Mouse (Mus musculus) olfactory bulb, adult 2 months (tissue): Measurements from ENCODE around the gene Ahsa1. TPM values are rescaled to one million over a fixed set of nuclear protein-coding genes. Genes with fewer than 3 reads are reported as not detected.
"Not testable (repeated sequence)": the region's sequence is repeated elsewhere in the genome, so short reads cannot be mapped to it uniquely, and the experiment has no call there.

Experiments
- H3K27ac ChIP-seq: fragments of 200-500 bp; 2 replicates; pipeline ENCODE4 v1.5.1; 2012; ENCODE audit warnings: low read depth, low read length; ENCODE audit not compliant: insufficient read depth
- H3K4me1 ChIP-seq: fragments of 200-500 bp; 2 replicates; pipeline ENCODE4 v1.6.1; 2012; ENCODE audit warnings: low read length; ENCODE audit not compliant: control insufficient read depth, insufficient read depth
- H3K4me3 ChIP-seq: fragments of 200-500 bp; 2 replicates; pipeline ENCODE4 v1.5.1; 2012; ENCODE audit warnings: mild to moderate bottlenecking, low read depth, low read length, moderate library complexity; ENCODE audit not compliant: insufficient read depth
- CTCF ChIP-seq: fragments of 200-500 bp; IDR thresholded peaks from 2 replicates; pipeline ENCODE4 v1.5.1; 2012; ENCODE audit warnings: low read depth, mild to moderate bottlenecking, low read length, moderate library complexity; ENCODE audit not compliant: insufficient read depth
- POLR2A ChIP-seq: fragments of 200-500 bp; IDR thresholded peaks from 2 replicates; pipeline ENCODE4 v1.6.1; 2012; ENCODE audit warnings: mild to moderate bottlenecking, low read depth, low read length, moderate library complexity; ENCODE audit not compliant: insufficient read depth
- WGBS: fragments of 180-500 bp; shearing (Covaris S2); methylation state at CpG from one replicate; pipeline ENCODE4 v1.1.7; 2018; 5-methylcytosine and 5-hydroxymethylcytosine counted together
- polyA plus RNA-seq: library from polyadenylated mRNA; stranded (reverse); fragments of >200 nt; gene quantifications from 2 replicates; pipeline ENCODE4 v1.2.4, GENCODE M21; 2012; ENCODE audit warnings: low replicate concordance; ENCODE audit not compliant: missing spikeins, insufficient read depth, insufficient read length

Ahsa1 gene
- polyA plus RNA-seq, 1 experiment: not detected

DNA sequence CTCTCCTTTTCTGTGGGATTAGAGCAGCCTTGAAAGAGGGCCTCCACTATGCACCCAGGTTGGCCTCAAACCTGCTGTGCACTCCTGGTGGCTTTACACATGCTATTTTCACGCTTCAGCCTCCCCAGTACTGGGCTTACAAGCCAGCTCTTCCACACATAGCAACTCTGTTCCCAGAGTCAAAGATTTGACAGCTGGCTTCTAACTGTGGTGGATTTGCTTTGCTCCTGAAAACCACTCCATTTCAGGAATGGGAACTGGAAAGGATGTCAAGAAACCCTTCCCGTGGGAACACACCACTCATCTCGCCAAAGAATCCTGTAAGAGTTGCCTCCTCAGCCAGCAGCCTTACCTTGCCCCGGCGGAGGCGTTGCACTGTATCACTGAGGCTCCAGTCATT, 12.4 kb upstream of the Ahsa1 start:
- H3K27ac ChIP-seq: no peak overlapping the region
- no peaks in the 10 kb centered on the region for H3K4me1 ChIP-seq
- no peak for TF ChIP-seq POLR2A
- no peak for TF ChIP-seq CTCF
- no peak overlapping the region for H3K4me3 ChIP-seq
- 96% methylated on average over 6 of the region's 6 CpGs for WGBS

DNA sequence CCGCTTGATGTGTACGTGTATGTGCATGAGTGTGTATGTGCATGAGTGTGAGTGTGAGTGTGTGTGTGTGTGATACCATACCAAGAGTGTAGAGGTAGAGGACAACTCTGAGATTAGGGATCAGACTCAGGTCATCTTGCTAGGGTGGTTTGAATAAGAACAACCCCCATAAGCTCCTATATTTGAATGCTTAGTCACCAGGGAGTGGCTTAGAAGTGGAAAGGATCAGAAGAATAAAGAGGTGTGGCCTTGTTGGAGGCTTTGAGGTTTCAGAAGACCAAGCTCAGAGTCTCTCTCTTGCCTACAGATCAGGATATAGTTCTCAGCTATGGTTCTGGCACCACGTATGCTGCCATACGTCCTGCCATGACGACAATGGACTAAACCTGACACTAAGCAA, 9.7 kb upstream of the Ahsa1 start:
- no peaks in the 10 kb centered on the region for H3K4me1 ChIP-seq
- no peak overlapping the region for H3K4me3 ChIP-seq
- no peak for TF ChIP-seq POLR2A
- no peak for TF ChIP-seq CTCF
- 96% methylated on average over 5 of the region's 5 CpGs for WGBS
- no peak overlapping the region for H3K27ac ChIP-seq

DNA sequence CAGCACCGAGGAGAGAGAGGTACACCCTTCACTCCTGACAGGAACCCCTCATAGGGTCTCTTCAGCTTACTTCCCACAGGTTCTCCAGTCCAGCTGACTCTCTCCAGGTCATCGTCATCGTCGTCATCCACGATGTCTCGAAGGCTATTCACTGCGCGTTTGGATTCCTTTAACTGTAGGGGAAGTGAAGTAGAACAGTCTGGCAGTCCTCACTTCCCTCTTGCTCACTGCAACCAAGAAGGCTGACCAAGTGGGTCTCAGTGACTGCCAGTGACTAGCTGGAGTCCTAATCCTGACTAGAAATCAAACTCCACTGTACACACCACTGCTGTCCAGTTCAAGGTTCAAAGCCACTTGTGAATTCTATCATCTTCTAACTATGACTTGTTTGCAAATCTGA, 5.7 kb upstream of the Ahsa1 start:
- no peak for TF ChIP-seq POLR2A
- TF ChIP-seq CTCF: no peak
- WGBS: 94% methylated on average over 8 of the region's 8 CpGs
- H3K27ac ChIP-seq: no peak overlapping the region
- no peaks in the 10 kb centered on the region for H3K4me1 ChIP-seq
- no peak overlapping the region for H3K4me3 ChIP-seq

DNA sequence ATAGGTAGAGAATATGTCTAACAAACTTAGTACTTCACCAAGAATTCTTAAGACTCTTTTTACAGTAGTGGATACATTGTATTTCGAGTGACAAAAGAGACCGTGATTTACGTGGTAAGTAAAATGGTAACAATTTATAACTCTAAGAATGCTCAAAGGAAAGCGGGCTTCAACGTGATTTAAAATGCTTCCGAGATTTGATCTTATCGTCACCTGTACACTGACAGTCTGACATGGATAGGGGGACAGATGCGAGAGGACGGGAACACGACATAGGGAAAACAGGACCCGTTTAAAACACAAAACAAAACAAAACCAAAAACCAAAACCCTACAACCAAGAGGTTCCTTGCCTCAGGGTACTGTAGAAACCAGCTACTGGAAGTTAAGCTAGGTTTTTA, 835 bp upstream of the Ahsa1 start:
- peak overlapping the region; percentile 21; the same call in 1 of the 2 replicates for H3K4me3 ChIP-seq
- 12% methylated on average over 11 of the region's 11 CpGs for WGBS
- H3K27ac ChIP-seq: no peak overlapping the region
- no peak for TF ChIP-seq CTCF
- no peak for TF ChIP-seq POLR2A
- peaks cover 4% of the 10 kb centered on the region for H3K4me1 ChIP-seq

DNA sequence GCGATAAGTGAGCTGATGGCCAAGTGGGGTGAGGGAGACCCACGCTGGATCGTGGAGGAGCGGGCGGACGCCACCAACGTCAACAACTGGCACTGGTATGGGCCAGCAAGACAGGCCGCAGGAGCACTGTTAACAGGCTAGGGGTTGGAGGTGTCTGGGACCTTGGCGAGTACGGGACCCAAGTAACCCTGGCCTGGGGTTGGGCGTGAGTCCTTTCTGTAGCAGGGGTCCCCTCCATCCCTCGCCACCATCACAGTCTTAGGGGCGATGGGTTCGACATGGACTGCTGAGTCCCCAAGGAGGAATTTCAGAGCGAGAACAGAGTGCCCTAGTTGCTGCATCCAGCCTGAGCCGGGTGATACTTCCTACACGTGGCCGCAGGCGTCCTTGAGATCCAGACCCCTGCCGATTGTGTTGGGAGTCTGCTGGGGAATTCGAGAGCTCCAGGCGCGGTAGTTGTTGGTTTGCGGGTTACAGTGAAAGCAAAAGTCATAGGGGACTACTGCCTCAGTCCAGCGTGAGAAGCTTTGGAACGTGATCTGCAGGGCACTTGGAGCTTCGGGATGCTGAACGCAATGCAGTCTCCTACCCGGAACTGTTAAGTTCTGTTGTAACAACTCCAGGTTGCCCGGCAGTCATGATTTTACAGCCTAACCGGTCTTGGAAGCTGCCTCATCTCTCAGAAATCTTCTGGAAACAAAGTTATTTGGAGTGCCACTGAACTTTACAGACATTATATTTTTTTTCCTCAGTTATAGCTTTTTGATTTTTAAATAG, 736 bp downstream of the Ahsa1 start:
- WGBS: under 1% methylated on average over 31 of the region's 31 CpGs
- Histone ChIP-seq H3K4me1 (peaks cover 4% of the 10 kb centered on the region), H3K4me3 (peak overlapping the region; percentile 93), H3K27ac (peak overlapping the region; percentile 91)
- no peak for TF ChIP-seq CTCF
- TF ChIP-seq POLR2A: no peak; the same call in 1 of the 2 replicates

DNA sequence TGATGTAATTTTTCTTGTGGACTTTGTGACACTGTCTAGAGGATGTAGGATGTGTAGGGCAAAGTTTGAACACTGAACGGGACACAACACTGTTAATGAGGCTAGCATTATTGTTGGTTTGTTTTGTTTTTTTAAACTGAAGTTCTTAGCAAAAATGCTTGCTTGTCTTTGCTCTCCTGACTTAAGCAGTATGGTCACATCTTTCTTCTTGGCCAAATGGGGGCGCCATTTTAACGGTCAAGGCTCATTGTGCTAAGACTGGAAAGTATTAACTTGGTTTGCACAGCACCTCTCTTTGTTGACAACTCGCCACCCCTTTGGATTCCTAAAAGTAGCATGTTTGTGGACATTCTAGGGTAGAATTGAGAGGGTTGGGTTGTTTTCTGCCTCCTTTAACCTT, 1.4 kb downstream of the Ahsa1 start:
- TF ChIP-seq CTCF (no peak), POLR2A (no peak)
- Histone ChIP-seq H3K4me3 (no peak overlapping the region), H3K4me1 (peaks cover 4% of the 10 kb centered on the region), H3K27ac (no peak overlapping the region)
- WGBS: 9% methylated on average over 4 of the region's 4 CpGs

DNA sequence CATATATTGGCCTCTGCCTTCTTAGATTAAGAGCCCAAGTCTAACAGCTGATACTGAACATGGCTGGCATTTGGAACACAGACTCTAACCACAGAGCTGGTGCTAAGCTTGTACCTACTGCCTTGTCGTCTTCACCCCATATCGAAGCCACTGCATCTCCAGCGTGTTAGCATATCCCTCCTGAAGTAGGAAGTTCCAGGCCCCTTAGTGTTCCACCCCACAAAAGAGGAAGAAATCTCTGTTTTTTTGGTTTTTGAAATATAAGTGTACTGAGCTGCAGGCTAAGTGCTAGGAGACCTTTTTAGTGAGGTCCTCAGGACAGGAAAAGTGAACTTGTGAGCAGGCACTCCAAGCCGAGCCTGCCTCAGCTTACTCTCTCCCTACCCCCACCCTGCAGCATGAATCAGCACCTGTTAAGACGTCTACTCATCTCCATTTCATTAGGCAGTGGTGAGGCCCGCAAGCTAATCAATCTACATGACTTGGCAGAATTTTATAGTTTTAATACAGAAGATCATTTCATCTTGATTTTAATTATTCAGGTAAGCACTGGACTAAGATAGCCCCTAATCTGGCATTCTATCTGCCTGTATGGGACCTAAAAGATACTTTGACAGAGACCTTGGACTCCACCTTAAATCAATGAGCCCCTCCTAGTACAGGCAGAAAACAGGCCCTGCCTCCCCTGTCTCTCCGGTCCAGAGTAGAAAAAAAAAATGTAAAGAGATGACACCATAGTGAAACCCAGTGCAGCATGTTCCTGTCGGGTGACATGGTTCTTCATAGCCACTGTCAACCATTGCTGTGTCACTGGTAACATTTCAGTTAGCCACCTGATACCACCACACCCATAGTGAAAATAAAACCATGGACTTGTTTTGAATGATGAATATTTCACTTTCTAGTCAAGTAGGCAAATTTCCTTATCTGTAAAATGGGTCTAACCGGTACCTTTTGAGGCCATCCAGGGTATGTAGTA, 8.9 kb downstream of the Ahsa1 start:
- H3K4me3 ChIP-seq: no peak overlapping the region
- 88% methylated on average over 9 of the region's 9 CpGs for WGBS
- TF ChIP-seq POLR2A: no peak
- TF ChIP-seq CTCF: no peak
- no peaks in the 10 kb centered on the region for H3K4me1 ChIP-seq
- no peak overlapping the region for H3K27ac ChIP-seq

DNA sequence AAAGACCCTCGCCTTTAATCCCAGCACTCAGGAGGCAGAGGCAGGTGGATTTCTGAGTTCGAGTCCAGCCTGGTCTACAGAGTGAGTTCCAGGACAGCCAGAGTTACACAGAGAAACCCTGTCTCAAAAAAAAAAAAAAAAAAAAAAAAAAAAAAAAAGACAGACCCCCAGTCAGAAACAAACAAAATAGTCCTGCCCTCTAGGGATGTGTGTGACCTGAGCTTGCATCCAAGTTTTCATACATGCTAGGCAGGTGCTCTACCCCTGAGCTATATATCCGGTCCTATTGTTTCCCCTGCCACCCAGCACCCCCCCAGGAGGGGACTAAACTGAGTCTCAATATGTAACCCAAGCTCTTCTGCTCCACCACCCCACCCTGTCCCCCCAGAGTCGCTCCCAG, 11.0 kb downstream of the Ahsa1 start:
- WGBS: 92% methylated on average over 4 of the region's 4 CpGs
- H3K4me1 ChIP-seq, H3K27ac ChIP-seq, H3K4me3 ChIP-seq: not testable (repeated sequence)

DNA sequence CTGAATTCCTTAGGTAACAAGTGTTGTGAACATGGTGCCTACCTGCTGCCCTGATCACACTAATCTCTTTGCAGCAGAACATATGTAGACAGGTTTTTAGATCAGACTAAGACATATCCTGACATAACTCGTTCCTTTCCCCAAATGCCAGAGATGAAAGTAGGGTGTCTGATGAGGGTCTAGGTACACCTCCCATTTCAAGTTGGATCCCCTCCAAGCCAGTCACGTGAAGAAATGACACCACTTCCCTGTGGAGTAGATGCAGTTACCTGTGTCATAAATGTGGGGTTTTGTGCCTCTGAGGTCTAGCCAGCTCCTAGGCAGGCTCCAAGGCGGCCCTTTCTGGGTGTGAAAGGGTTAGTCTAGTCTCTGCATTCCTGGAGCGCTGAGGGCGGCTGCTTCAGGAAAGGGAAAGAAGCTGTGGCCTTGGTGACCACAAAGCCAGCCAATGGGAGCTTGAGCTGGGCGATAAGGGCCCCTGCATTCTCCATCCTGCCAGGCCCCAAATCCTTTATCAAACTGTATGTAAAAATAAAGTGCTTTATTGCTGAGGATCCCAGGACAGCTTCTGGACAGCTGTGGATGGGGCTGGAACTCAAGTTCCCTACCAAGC, 11.9 kb downstream of the Ahsa1 start:
- H3K4me3 ChIP-seq: no peak overlapping the region
- no peak overlapping the region for H3K27ac ChIP-seq
- H3K4me1 ChIP-seq: no peaks in the 10 kb centered on the region
- WGBS: 37% methylated on average over 6 of the region's 6 CpGs
- TF ChIP-seq CTCF (no peak), POLR2A (no peak)

DNA sequence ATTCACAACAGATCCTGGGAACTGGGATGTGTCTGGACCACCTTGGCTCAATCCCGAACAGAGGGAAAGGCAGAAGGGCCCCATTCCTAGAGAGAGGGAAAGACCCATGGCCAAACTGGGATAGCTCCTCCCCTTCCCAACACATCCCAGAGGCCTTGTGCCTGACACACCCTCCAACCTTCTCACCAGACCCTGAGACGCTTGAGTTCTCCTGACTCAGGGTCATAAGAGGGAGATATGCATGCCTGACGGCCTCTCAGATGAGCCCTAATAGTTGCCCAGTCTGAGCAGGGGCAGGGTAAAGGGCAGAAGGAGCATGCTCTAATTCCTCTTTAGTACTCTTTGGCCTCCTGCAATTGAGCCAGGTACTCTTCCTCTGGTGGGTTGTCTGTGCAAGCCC, 13.1 kb downstream of the Ahsa1 start:
- no peak overlapping the region for H3K27ac ChIP-seq
- H3K4me1 ChIP-seq: no peaks in the 10 kb centered on the region
- no peak overlapping the region for H3K4me3 ChIP-seq
- WGBS: 73% methylated on average over 3 of the region's 3 CpGs
- TF ChIP-seq CTCF: no peak
